Mouse (Mus musculus) forebrain, embryonic 11.5 days (tissue): ENCODE measurements around the gene Efs. TPM values are rescaled to one million over a fixed set of nuclear protein-coding genes. Genes with fewer than 3 reads are reported as not detected.

ENCODE experiments used
- ATAC-seq: fragments of 200-750 bp; cut with Nextera tagmentation; replicated peaks from 2 replicates; pipeline ENCODE4 v1.8.0; 2017; ENCODE audit warnings: moderate TSS enrichment; ENCODE audit not compliant: low FRiP score
- DNase-seq: peaks from one replicate; pipeline ENCODE4 v3.0.0-alpha.2; 2017; ENCODE audit warnings: low spot score
- H3K27ac ChIP-seq: fragments of 300-500 bp; sonication (generic); 2 replicates; pipeline ENCODE4 v1.5.1; 2014; ENCODE audit warnings: low read depth, low read length
- H3K27me3 ChIP-seq: fragments of 300-500 bp; sonication (generic); 2 replicates; pipeline ENCODE4 v1.6.1; 2014; ENCODE audit warnings: mild to moderate bottlenecking, low read length, mixed read lengths; ENCODE audit not compliant: control insufficient read depth, insufficient read depth
- H3K36me3 ChIP-seq: fragments of 300-500 bp; sonication (generic); 2 replicates; pipeline ENCODE4 v1.6.1; 2014; ENCODE audit warnings: mild to moderate bottlenecking, low read length, moderate library complexity, mixed read lengths; ENCODE audit not compliant: control insufficient read depth, insufficient read depth
- H3K4me1 ChIP-seq: fragments of 300-500 bp; sonication (generic); replicated peaks from 2 replicates; pipeline ENCODE4 v1.6.1; 2014; ENCODE audit warnings: low read length, mixed read lengths; ENCODE audit not compliant: control insufficient read depth, insufficient read depth
- H3K4me2 ChIP-seq: fragments of 300-500 bp; sonication (generic); 2 replicates; pipeline ENCODE4 v1.6.1; 2014; ENCODE audit warnings: low read depth, mild to moderate bottlenecking, low read length, moderate library complexity, mixed read lengths; ENCODE audit not compliant: severe bottlenecking
- H3K4me3 ChIP-seq: fragments of 300-500 bp; sonication (generic); 2 replicates; pipeline ENCODE4 v1.5.1; 2014; ENCODE audit warnings: low read depth, low read length
- H3K9ac ChIP-seq: fragments of 300-500 bp; sonication (generic); 2 replicates; pipeline ENCODE4 v1.6.1; 2014; ENCODE audit warnings: low read length
- H3K9me3 ChIP-seq: fragments of 300-500 bp; sonication (generic); 2 replicates; pipeline ENCODE4 v1.6.1; 2016; ENCODE audit warnings: low read length, mixed read lengths; ENCODE audit not compliant: control insufficient read depth
- WGBS: fragments of 180-500 bp; shearing (Covaris S2); extraction: QIAGEN DNeasy Blood & Tissue Kit; methylation state at CpG from one replicate; pipeline ENCODE4 v1.1.7; 2014; 5-methylcytosine and 5-hydroxymethylcytosine counted together
- polyA plus RNA-seq: library from polyadenylated mRNA; unstranded; fragments of >200 nt; fragmentation: Nextera tagmentation; extraction: Ambion mirVana; gene quantifications from 2 replicates; pipeline ENCODE4 v1.2.1, GENCODE M21; 2014

The Efs gene
- polyA plus RNA-seq, 1 experiment from 2014 or later: 39.4 TPM

GRCm38 (mm10) chr14:54942479-54942878 is 16.6 kb upstream of the Efs start:
- no peak for ATAC-seq
- 90% methylated on average over 8 of the region's 8 CpGs for WGBS
- Histone ChIP-seq H3K4me1 (no peaks in the 10 kb centered on the region), H3K9ac (no peak overlapping the region), H3K36me3 (no peaks in the 10 kb centered on the region), H3K4me3 (no peak overlapping the region), H3K9me3 (no peaks in the 10 kb centered on the region), H3K27me3 (no peaks in the 10 kb centered on the region), H3K4me2 (no peak overlapping the region), H3K27ac (no peak overlapping the region)
- DNase-seq: no peak

- no peak for DNase-seq
- no peaks in the 10 kb centered on the region for H3K9me3 ChIP-seq
- no peak overlapping the region for H3K4me3 ChIP-seq
- no peak overlapping the region for H3K4me2 ChIP-seq
- H3K4me1 ChIP-seq: no peaks in the 10 kb centered on the region
- H3K27me3 ChIP-seq: no peaks in the 10 kb centered on the region
- no peak for ATAC-seq
- no peak overlapping the region for H3K9ac ChIP-seq
- no peak overlapping the region for H3K27ac ChIP-seq
- 71% methylated on average over 13 of the region's 13 CpGs for WGBS
- H3K36me3 ChIP-seq: no peaks in the 10 kb centered on the region
Observed at GRCm38 (mm10) chr14:54941024-54941978, 15.4 kb upstream of the Efs start.

GRCm38 (mm10) chr14:54940176-54940530 is 14.2 kb upstream of the Efs start:
- 91% methylated on average over 3 of the region's 3 CpGs for WGBS

GRCm38 (mm10) chr14:54939434-54940175 is 13.7 kb upstream of the Efs start:
- DNase-seq (peak; percentile 77), ATAC-seq (0 out of 2 replicates have a peak, but pooled peaks have one; percentile 18)
- Histone ChIP-seq H3K9me3 (no peaks in the 10 kb centered on the region), H3K4me1 (no peaks in the 10 kb centered on the region), H3K9ac (no peak overlapping the region), H3K36me3 (no peaks in the 10 kb centered on the region), H3K27ac (no peak overlapping the region), H3K4me3 (no peak overlapping the region), H3K4me2 (no peak overlapping the region), H3K27me3 (no peaks in the 10 kb centered on the region)
- 52% methylated on average over 12 of the region's 12 CpGs for WGBS

More at GRCm38 (mm10) chr14:54940176-54940530, 14.2 kb upstream of the Efs start:
- no peak overlapping the region for H3K4me2 ChIP-seq
- H3K36me3 ChIP-seq: no peaks in the 10 kb centered on the region
- DNase-seq (no peak), ATAC-seq (no peak)
- no peaks in the 10 kb centered on the region for H3K4me1 ChIP-seq
- no peak overlapping the region for H3K4me3 ChIP-seq
- no peaks in the 10 kb centered on the region for H3K27me3 ChIP-seq
- no peak overlapping the region for H3K9ac ChIP-seq
- no peaks in the 10 kb centered on the region for H3K9me3 ChIP-seq
- H3K27ac ChIP-seq: no peak overlapping the region

GRCm38 (mm10) chr14:54938431-54939219 is 12.7 kb upstream of the Efs start:
- Histone ChIP-seq H3K36me3 (no peaks in the 10 kb centered on the region), H3K4me2 (no peak overlapping the region), H3K9ac (no peak overlapping the region), H3K27ac (no peak overlapping the region), H3K27me3 (no peaks in the 10 kb centered on the region), H3K9me3 (no peaks in the 10 kb centered on the region), H3K4me1 (no peaks in the 10 kb centered on the region), H3K4me3 (no peak overlapping the region)
- WGBS: 82% methylated on average over 15 of the region's 15 CpGs
- no peak for DNase-seq
- no peak for ATAC-seq

- Histone ChIP-seq H3K4me1 (no peaks in the 10 kb centered on the region), H3K27ac (no peak overlapping the region), H3K9ac (no peak overlapping the region), H3K36me3 (no peaks in the 10 kb centered on the region), H3K27me3 (no peaks in the 10 kb centered on the region), H3K9me3 (no peaks in the 10 kb centered on the region), H3K4me2 (no peak overlapping the region), H3K4me3 (no peak overlapping the region)
- DNase-seq (no peak), ATAC-seq (no peak)
- WGBS: 85% methylated on average over 16 of the region's 16 CpGs
Observed at GRCm38 (mm10) chr14:54937361-54938182, 11.6 kb upstream of the Efs start.

- Histone ChIP-seq H3K36me3 (no peaks in the 10 kb centered on the region), H3K9ac (no peak overlapping the region; the same call in 1 of the 2 replicates), H3K4me2 (no peak overlapping the region), H3K27me3 (no peaks in the 10 kb centered on the region), H3K4me3 (no peak overlapping the region), H3K9me3 (no peaks in the 10 kb centered on the region), H3K27ac (no peak overlapping the region), H3K4me1 (no peaks in the 10 kb centered on the region)
- ATAC-seq (no peak), DNase-seq (no peak)
- WGBS: 71% methylated on average over 6 of the region's 6 CpGs
Observed at GRCm38 (mm10) chr14:54936831-54937160, 10.9 kb upstream of the Efs start.
